17 mouse cellular contexts compared by ENCODE assay signal in genomic region chr14:17852236-17852635, GRCm38 (mm10).
"Had no signal": no experiment of that assay in that cellular context is flagged by ENCODE, and none has a peak within 500 bp of the region (broad histone marks: within the 10 kb centered on the region; RNA-seq: fewer than 3 reads in every experiment).

No protein-coding gene starts in this region.

- H3K4me1 ChIP-seq: liver, embryonic 12.5 days; midbrain, embryonic 10.5 days; midbrain, embryonic 12.5 days; neural tube, embryonic 13.5 days; neural tube, embryonic 15.5 days had no signal

- DNase-seq: lung, embryonic 14.5 days; midbrain, embryonic 14.5 days; retina, postnatal 1 day; right cerebral cortex, adult 18-20 months; right cerebral cortex, postnatal 25 days; right cerebral cortex, postnatal 4 days; spleen, adult 18-20 months; thymus, adult 18-20 months; thymus, postnatal 14 days; thymus, postnatal 36 days had no signal

- H3K27me3 ChIP-seq: liver, embryonic 12.5 days; midbrain, embryonic 12.5 days; neural tube, embryonic 13.5 days; neural tube, embryonic 15.5 days had no signal

- H3K4me3 ChIP-seq: liver, embryonic 12.5 days; midbrain, embryonic 10.5 days; midbrain, embryonic 12.5 days; myocyte; neural tube, embryonic 13.5 days; neural tube, embryonic 15.5 days had no signal

- H3K27ac ChIP-seq: liver, embryonic 12.5 days; liver, embryonic 14.5 days; midbrain, embryonic 10.5 days; midbrain, embryonic 12.5 days; neural tube, embryonic 13.5 days; neural tube, embryonic 15.5 days had no signal
